Mouse (Mus musculus): ENCODE data around the gene Adcy7. TPM values are rescaled to one million over a fixed set of nuclear protein-coding genes. Genes with fewer than 3 reads are reported as not detected.

Adcy7 gene
- total and polyA plus RNA-seq, 2 experiments, result 1.6 to 2.1 TPM

DNA sequence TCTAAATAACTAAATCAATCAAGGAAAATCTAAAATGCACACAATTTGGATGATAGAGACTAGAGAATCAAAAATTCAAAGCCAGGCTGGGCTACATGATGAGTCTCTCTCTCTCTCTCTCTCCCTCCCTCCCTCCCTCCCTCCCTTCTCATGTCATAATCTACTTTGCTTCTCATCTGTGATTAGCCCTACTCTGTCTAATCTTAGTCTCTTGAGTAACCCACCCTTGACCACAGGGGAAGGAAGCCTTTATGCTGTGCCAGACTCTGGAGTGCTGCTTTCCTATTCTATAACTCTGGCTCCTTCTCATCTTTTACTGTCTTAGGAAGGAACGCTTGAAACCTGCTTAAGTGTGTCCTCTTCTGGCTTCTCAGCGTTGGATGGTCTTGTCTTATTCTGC, 99.3 kb downstream of the Adcy7 start:
- TF ChIP-seq CTCF (IDR thresholded peaks at IDR 0.05; ENCODE audit: low read depth, low read length), result no peak
- Histone ChIP-seq H3K79me2 (ENCODE audit: control insufficient read depth, insufficient read depth, low read length) (no peaks in the 10 kb centered on the region), H3K4me3 (ENCODE audit: insufficient read depth, low read depth, low read length) (no peak overlapping the region), H3K4me1 (ENCODE audit: control insufficient read depth, insufficient read depth, low read length) (no peaks in the 10 kb centered on the region), H3K36me3 (ENCODE audit: control insufficient read depth, insufficient read depth, low read length) (no peaks in the 10 kb centered on the region), H3K27ac (replicated peaks; ENCODE audit: insufficient read depth, low read depth, low read length) (no peak overlapping the region), H3K9ac (ENCODE audit: low read depth, low read length) (no peak overlapping the region), H3K27me3 (ENCODE audit: control insufficient read depth, insufficient read depth, low read length) (no peaks in the 10 kb centered on the region)
- DNase-seq (ENCODE audit: extremely low read depth, low read depth, low spot score), result no peak
- WGBS, result 86% methylated on average over 2 of the region's 2 CpGs

DNA sequence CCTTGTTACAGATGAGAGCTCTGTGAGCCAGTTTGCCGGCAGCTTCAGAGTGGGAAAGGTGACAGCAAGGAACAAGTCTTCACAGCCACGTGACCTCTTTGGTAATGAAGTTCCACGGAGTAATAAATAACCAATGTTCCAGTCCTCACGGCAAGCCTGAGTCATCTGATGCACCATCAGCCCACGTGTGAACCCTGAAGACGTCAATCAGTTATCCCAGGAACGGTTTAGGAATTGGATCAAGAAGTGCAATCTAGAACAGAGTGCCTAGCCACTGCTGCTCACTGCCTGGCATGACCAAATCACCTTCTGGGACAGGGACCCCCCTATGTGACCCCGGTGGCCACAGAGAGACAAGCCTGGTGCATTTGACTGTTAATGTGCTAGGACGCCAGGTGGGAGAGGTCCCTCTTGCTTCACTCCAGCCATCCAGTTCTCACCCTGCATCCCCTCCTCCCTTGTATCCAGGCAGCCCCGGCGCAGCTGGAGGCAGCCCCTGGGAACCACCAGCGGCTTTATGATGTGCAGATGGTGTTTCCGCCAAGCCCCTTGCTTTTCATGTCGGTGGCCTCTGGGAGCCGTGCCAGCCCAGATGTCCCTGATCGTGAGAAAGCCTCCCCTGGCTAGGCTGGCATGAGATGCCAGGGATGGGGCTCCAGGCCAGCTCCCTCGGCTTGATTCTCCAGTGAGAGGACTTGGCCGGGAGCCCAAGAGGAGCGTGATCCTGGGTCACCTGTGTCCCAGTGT, 104.8 kb downstream of the Adcy7 start:
- no peak for TF ChIP-seq POLR2A (IDR thresholded peaks at IDR 0.05; ENCODE audit: extremely low read depth, insufficient read depth, low read length)
- TF ChIP-seq CTCF (IDR thresholded peaks at IDR 0.05; ENCODE audit: low read depth, low read length), result no peak
- DNase-seq (ENCODE audit: extremely low read depth, low read depth, low spot score), result no peak

More for the DNA sequence above, 104.8 kb downstream of the Adcy7 start:
- Histone ChIP-seq H3K27ac (replicated peaks; ENCODE audit: insufficient read depth, low read depth, low read length) (no peak overlapping the region), H3K27me3 (ENCODE audit: control insufficient read depth, insufficient read depth, low read length) (peaks cover 3% of the 10 kb centered on the region; the same call in 1 of the 2 replicates), H3K36me3 (ENCODE audit: control insufficient read depth, insufficient read depth, low read length) (no peaks in the 10 kb centered on the region), H3K4me3 (ENCODE audit: insufficient read depth, low read depth, low read length) (no peak overlapping the region), H3K79me2 (ENCODE audit: control insufficient read depth, insufficient read depth, low read length) (no peaks in the 10 kb centered on the region), H3K4me1 (ENCODE audit: control insufficient read depth, insufficient read depth, low read length) (no peaks in the 10 kb centered on the region), H3K9ac (ENCODE audit: low read depth, low read length) (no peak overlapping the region)
- WGBS, result 64% methylated on average over 19 of the region's 19 CpGs

Other genes starting within 250 kb of the Adcy7 start
- gene Cnep1r1, start 153.6 kb upstream of the Adcy7 start, total RNA-seq (2014; rRNA removed), result 15.4 and 17.2 TPM in 2 replicates
- 9.1 and 9.4 TPM in 2 replicates for gene Cnep1r1, start 153.6 kb upstream of the Adcy7 start, polyA plus RNA-seq (2012; rRNA removed)
- 17.1 and 18.9 TPM in 2 replicates for gene Heatr3, start 134.5 kb upstream of the Adcy7 start, total RNA-seq (2014; rRNA removed)
- gene Heatr3, start 134.5 kb upstream of the Adcy7 start, polyA plus RNA-seq (2012; rRNA removed), result 11.2 and 11.6 TPM in 2 replicates
- 22.4 and 23.7 TPM in 2 replicates for gene Tent4b, start 73.2 kb upstream of the Adcy7 start, total RNA-seq (2014; rRNA removed)
- gene Tent4b, start 73.2 kb upstream of the Adcy7 start, polyA plus RNA-seq (2012; rRNA removed), result 17.3 and 18.0 TPM in 2 replicates
- gene Brd7, start 89.8 kb downstream of the Adcy7 start, total RNA-seq (2014; rRNA removed), result 17.2 and 22.7 TPM in 2 replicates
- gene Brd7, start 89.8 kb downstream of the Adcy7 start, polyA plus RNA-seq (2012; rRNA removed), result 12.7 and 13.3 TPM in 2 replicates
- gene Nkd1, start 249.0 kb downstream of the Adcy7 start, total RNA-seq (2014; rRNA removed), result 1.9 TPM in 2 replicates
- gene Nkd1, start 249.0 kb downstream of the Adcy7 start, polyA plus RNA-seq (2012; rRNA removed), result 7.6 and 12.3 TPM in 2 replicates